Mouse (Mus musculus): ENCODE results near the gene Ptges3. TPM values are rescaled to one million over a fixed set of nuclear protein-coding genes. Genes with fewer than 3 reads are reported as not detected.
A peak's percentile ranks its signal among the peaks of the same experiment; 100 is the strongest.

Ptges3 gene
- polyA plus RNA-seq (2014; fragmentation: Nextera tagmentation; extraction: Ambion mirVana), result 393 and 410 TPM in 2 replicates

GRCm38 (mm10) chr10:128058601-128059151, at the start of gene Ptges3:
Gene Ptges3 (plus strand): TSS chr10:128058954.
- Histone ChIP-seq H3K27me3 (ENCODE audit: control insufficient read depth, insufficient read depth, low read length) (no peaks in the 10 kb centered on the region), H3K36me3 (replicated peaks; ENCODE audit: control insufficient read depth, insufficient read depth) (0 out of 2 replicates have a peak, but pooled peaks cover 3% of the 10 kb centered on the region), H3K9ac (peak within 1 kb of the TSS; percentile 89), H3K9me3 (ENCODE audit: control insufficient read depth, low read length) (no peaks in the 10 kb centered on the region), H3K4me2 (replicated peaks) (peak within 1 kb of the TSS; percentile 80), H3K4me3 (replicated peaks; ENCODE audit: low read length) (peak within 1 kb of the TSS; percentile 61), H3K4me1 (replicated peaks; ENCODE audit: control insufficient read depth, insufficient read depth, low read length) (peaks cover 23% of the 10 kb centered on the region), H3K27ac (peak within 1 kb of the TSS; percentile 99)
- peak; percentile 98 for DNase-seq (ENCODE audit: low spot score)
- ATAC-seq (ENCODE audit: low FRiP score), result peak; percentile 93
- WGBS, result under 1% methylated on average over 63 of the region's 72 CpGs

- no peak overlapping the region for H3K27ac ChIP-seq
- H3K4me2 ChIP-seq (replicated peaks), result no peak overlapping the region
- no peaks in the 10 kb centered on the region for H3K9me3 ChIP-seq (ENCODE audit: control insufficient read depth, low read length)
- H3K9ac ChIP-seq, result no peak overlapping the region
- ATAC-seq (ENCODE audit: low FRiP score) (no peak), DNase-seq (ENCODE audit: low spot score) (no peak)
- H3K4me3 ChIP-seq (replicated peaks; ENCODE audit: low read length), result no peak overlapping the region
- no peaks in the 10 kb centered on the region for H3K36me3 ChIP-seq (replicated peaks; ENCODE audit: control insufficient read depth, insufficient read depth)
- WGBS, result 87% methylated on average over 5 of the region's 5 CpGs
- no peaks in the 10 kb centered on the region for H3K4me1 ChIP-seq (replicated peaks; ENCODE audit: control insufficient read depth, insufficient read depth, low read length)
- H3K27me3 ChIP-seq (ENCODE audit: control insufficient read depth, insufficient read depth, low read length), result no peaks in the 10 kb centered on the region
Observed at GRCm38 (mm10) chr10:128009735-128010134, 49.0 kb upstream of the Ptges3 start.

GRCm38 (mm10) chr10:128015068-128015934, 43.5 kb upstream of the Ptges3 start, which contains the start of gene Prim1:
Gene Prim1 (plus strand): TSS chr10:128015168.
- DNase-seq (ENCODE audit: low spot score) (peak; percentile 88), ATAC-seq (ENCODE audit: low FRiP score) (peak; percentile 94)
- Histone ChIP-seq H3K9ac (peak within 1 kb of the TSS; percentile 61), H3K4me3 (replicated peaks; ENCODE audit: low read length) (peak within 1 kb of the TSS; percentile 59), H3K27ac (peak within 1 kb of the TSS; percentile 56; the same call in 1 of the 2 replicates), H3K4me2 (replicated peaks) (peak within 1 kb of the TSS; percentile 81), H3K9me3 (ENCODE audit: control insufficient read depth, low read length) (no peaks in the 10 kb centered on the region), H3K27me3 (ENCODE audit: control insufficient read depth, insufficient read depth, low read length) (no peaks in the 10 kb centered on the region), H3K36me3 (replicated peaks; ENCODE audit: control insufficient read depth, insufficient read depth) (peaks cover 14% of the 10 kb centered on the region), H3K4me1 (replicated peaks; ENCODE audit: control insufficient read depth, insufficient read depth, low read length) (peaks cover 7% of the 10 kb centered on the region; the same call in 1 of the 2 replicates)
- 5% methylated on average over 31 of the region's 31 CpGs for whole genome bisulfite sequencing

GRCm38 (mm10) chr10:128022196-128022595, 36.6 kb upstream of the Ptges3 start:
- Histone ChIP-seq H3K9me3 (ENCODE audit: control insufficient read depth, low read length) (no peaks in the 10 kb centered on the region), H3K36me3 (replicated peaks; ENCODE audit: control insufficient read depth, insufficient read depth) (peaks cover 58% of the 10 kb centered on the region), H3K4me3 (replicated peaks; ENCODE audit: low read length) (no peak overlapping the region), H3K27ac (no peak overlapping the region), H3K27me3 (ENCODE audit: control insufficient read depth, insufficient read depth, low read length) (no peaks in the 10 kb centered on the region), H3K4me1 (replicated peaks; ENCODE audit: control insufficient read depth, insufficient read depth, low read length) (no peaks in the 10 kb centered on the region), H3K9ac (no peak overlapping the region), H3K4me2 (replicated peaks) (no peak overlapping the region)
- DNase-seq (ENCODE audit: low spot score) (no peak), ATAC-seq (ENCODE audit: low FRiP score) (no peak)
- WGBS, result 96% methylated on average over 5 of the region's 5 CpGs

- ATAC-seq (ENCODE audit: low FRiP score) (no peak), DNase-seq (ENCODE audit: low spot score) (no peak)
- Histone ChIP-seq H3K9ac (no peak overlapping the region), H3K27ac (no peak overlapping the region), H3K4me2 (replicated peaks) (no peak overlapping the region), H3K4me3 (replicated peaks; ENCODE audit: low read length) (no peak overlapping the region), H3K36me3 (replicated peaks; ENCODE audit: control insufficient read depth, insufficient read depth) (peaks cover 64% of the 10 kb centered on the region), H3K27me3 (ENCODE audit: control insufficient read depth, insufficient read depth, low read length) (no peaks in the 10 kb centered on the region), H3K4me1 (replicated peaks; ENCODE audit: control insufficient read depth, insufficient read depth, low read length) (no peaks in the 10 kb centered on the region), H3K9me3 (ENCODE audit: control insufficient read depth, low read length) (no peaks in the 10 kb centered on the region)
- whole genome bisulfite sequencing, result 95% methylated on average over 10 of the region's 10 CpGs
Observed at GRCm38 (mm10) chr10:128023496-128023895, 35.3 kb upstream of the Ptges3 start.

- Histone ChIP-seq H3K4me1 (replicated peaks; ENCODE audit: control insufficient read depth, insufficient read depth, low read length) (peaks cover 5% of the 10 kb centered on the region), H3K9me3 (ENCODE audit: control insufficient read depth, low read length) (no peaks in the 10 kb centered on the region), H3K27ac (no peak overlapping the region), H3K27me3 (ENCODE audit: control insufficient read depth, insufficient read depth, low read length) (no peaks in the 10 kb centered on the region), H3K36me3 (replicated peaks; ENCODE audit: control insufficient read depth, insufficient read depth) (peaks cover 44% of the 10 kb centered on the region), H3K9ac (no peak overlapping the region), H3K4me3 (replicated peaks; ENCODE audit: low read length) (no peak overlapping the region), H3K4me2 (replicated peaks) (no peak overlapping the region)
- WGBS, result 93% methylated on average over 7 of the region's 7 CpGs
- no peak for ATAC-seq (ENCODE audit: low FRiP score)
- DNase-seq (ENCODE audit: low spot score), result no peak
Observed at GRCm38 (mm10) chr10:128029931-128030330, 28.8 kb upstream of the Ptges3 start.

- Histone ChIP-seq H3K4me2 (replicated peaks) (no peak overlapping the region), H3K4me3 (replicated peaks; ENCODE audit: low read length) (no peak overlapping the region), H3K9ac (no peak overlapping the region), H3K9me3 (ENCODE audit: control insufficient read depth, low read length) (no peaks in the 10 kb centered on the region), H3K36me3 (replicated peaks; ENCODE audit: control insufficient read depth, insufficient read depth) (peaks cover 38% of the 10 kb centered on the region), H3K4me1 (replicated peaks; ENCODE audit: control insufficient read depth, insufficient read depth, low read length) (peaks cover 6% of the 10 kb centered on the region), H3K27me3 (ENCODE audit: control insufficient read depth, insufficient read depth, low read length) (no peaks in the 10 kb centered on the region), H3K27ac (no peak overlapping the region)
- DNase-seq (ENCODE audit: low spot score) (no peak), ATAC-seq (ENCODE audit: low FRiP score) (no peak)
- 89% methylated on average over 2 of the region's 2 CpGs for WGBS
Observed at GRCm38 (mm10) chr10:128030860-128031259, 27.9 kb upstream of the Ptges3 start.

- Histone ChIP-seq H3K9me3 (ENCODE audit: control insufficient read depth, low read length) (no peaks in the 10 kb centered on the region), H3K27me3 (ENCODE audit: control insufficient read depth, insufficient read depth, low read length) (no peaks in the 10 kb centered on the region), H3K36me3 (replicated peaks; ENCODE audit: control insufficient read depth, insufficient read depth) (peaks cover 41% of the 10 kb centered on the region), H3K27ac (peak overlapping the region; percentile 93), H3K4me3 (replicated peaks; ENCODE audit: low read length) (peak overlapping the region; percentile 98), H3K9ac (peak overlapping the region; percentile 98), H3K4me2 (replicated peaks) (peak overlapping the region; percentile 98), H3K4me1 (replicated peaks; ENCODE audit: control insufficient read depth, insufficient read depth, low read length) (peaks cover 29% of the 10 kb centered on the region)
- 8% methylated on average over 10 of the region's 10 CpGs for WGBS
- no peak for ATAC-seq (ENCODE audit: low FRiP score)
- DNase-seq (ENCODE audit: low spot score), result peak; percentile 30
Observed at GRCm38 (mm10) chr10:128036746-128037425, 21.9 kb upstream of the Ptges3 start.

- peaks cover 49% of the 10 kb centered on the region for H3K36me3 ChIP-seq (replicated peaks; ENCODE audit: control insufficient read depth, insufficient read depth)
- H3K4me2 ChIP-seq (replicated peaks), result peak overlapping the region; percentile 30
- no peak overlapping the region for H3K4me3 ChIP-seq (replicated peaks; ENCODE audit: low read length)
- H3K9ac ChIP-seq, result peak overlapping the region; percentile 13; the same call in 1 of the 2 replicates
- no peak overlapping the region for H3K27ac ChIP-seq
- peaks cover 29% of the 10 kb centered on the region for H3K4me1 ChIP-seq (replicated peaks; ENCODE audit: control insufficient read depth, insufficient read depth, low read length)
- H3K27me3 ChIP-seq (ENCODE audit: control insufficient read depth, insufficient read depth, low read length), result no peaks in the 10 kb centered on the region
- WGBS, result 71% methylated on average over 3 of the region's 3 CpGs
- ATAC-seq (ENCODE audit: low FRiP score), result no peak
- DNase-seq (ENCODE audit: low spot score), result no peak
- no peaks in the 10 kb centered on the region for H3K9me3 ChIP-seq (ENCODE audit: control insufficient read depth, low read length)
Observed at GRCm38 (mm10) chr10:128037921-128038320, 20.8 kb upstream of the Ptges3 start.

Data from hindbrain, embryonic 14.5 days (tissue).